Mouse (Mus musculus): ENCODE measurements at regions not wholly inside any gene's neighbourhood (a gene's known extent, or its start where the extent isn't known, plus 50 kb on each side); places are given as distances from the start of the nearest gene placed in this dataset.
"Not testable (repeated sequence)": the region's sequence is repeated elsewhere in the genome, so short reads cannot be mapped to it uniquely, and the experiment has no call there.

GRCm38 (mm10) chr14:59075845-59076745 lies 66.6 kb downstream of the 1700129C05Rik start:
- DNase-seq, result peak in 1 of 2 experiments; percentile 25

GRCm38 (mm10) chr14:59072323-59073039 lies 70.2 kb downstream of the 1700129C05Rik start:
- no peak for DNase-seq

GRCm38 (mm10) chr14:59070056-59070455 lies 72.6 kb downstream of the 1700129C05Rik start:
- no peak for DNase-seq

GRCm38 (mm10) chr14:59066456-59067220 lies 76.1 kb downstream of the 1700129C05Rik start:
- DNase-seq, result no peak

- DNase-seq, result no peak
These were observed 79.5 kb downstream of the 1700129C05Rik start for GRCm38 (mm10) chr14:59063221-59063620.

GRCm38 (mm10) chr14:59056832-59057231 lies 85.9 kb downstream of the 1700129C05Rik start:
- DNase-seq, result no peak

DNA sequence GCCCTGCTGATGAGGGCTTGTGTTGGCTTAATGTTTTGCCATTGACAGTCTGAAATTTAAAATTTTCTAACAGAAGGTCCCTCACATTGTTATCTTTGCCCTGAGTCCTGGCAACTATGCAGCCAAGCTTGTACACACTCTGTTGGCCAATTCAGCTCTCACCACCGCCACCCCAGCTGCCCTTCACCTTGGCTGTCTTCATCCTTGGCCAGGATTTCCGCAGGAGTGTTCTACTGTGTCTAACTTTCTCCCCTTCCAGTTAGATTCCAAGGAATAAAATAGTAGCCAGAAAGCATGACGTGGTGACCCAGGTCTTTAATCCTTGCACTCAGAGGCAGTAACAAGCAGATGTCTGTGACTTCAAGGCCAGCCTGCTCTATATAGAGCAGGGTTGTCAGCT lies 87.4 kb downstream of the 1700129C05Rik start:
- DNase-seq, result no peak

- no peak for DNase-seq
These were observed 90.3 kb downstream of the 1700129C05Rik start for GRCm38 (mm10) chr14:59052421-59052820.

DNA sequence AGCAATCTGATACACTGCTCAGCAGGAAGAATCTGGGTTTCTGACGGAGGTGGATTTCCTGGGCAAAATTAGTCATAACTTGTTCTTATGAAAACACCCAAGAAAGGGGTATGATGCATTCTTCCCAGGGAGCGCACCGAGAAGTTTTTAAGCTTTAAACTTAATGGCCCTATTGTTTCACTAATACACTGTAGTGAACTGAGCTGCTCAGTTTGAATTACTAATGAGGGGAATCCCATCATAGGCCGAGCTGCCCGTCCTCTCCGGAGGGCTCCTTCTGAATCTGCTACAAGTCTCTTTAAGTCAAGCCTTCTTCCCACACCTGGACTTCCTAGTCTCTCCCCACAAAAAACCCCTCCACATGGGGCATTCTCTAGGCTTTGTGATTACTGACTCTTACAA lies 91.2 kb downstream of the 1700129C05Rik start:
- DNase-seq, result no peak

GRCm38 (mm10) chr14:59045687-59046086 lies 97.0 kb downstream of the 1700129C05Rik start:
- no peak for DNase-seq

DNA sequence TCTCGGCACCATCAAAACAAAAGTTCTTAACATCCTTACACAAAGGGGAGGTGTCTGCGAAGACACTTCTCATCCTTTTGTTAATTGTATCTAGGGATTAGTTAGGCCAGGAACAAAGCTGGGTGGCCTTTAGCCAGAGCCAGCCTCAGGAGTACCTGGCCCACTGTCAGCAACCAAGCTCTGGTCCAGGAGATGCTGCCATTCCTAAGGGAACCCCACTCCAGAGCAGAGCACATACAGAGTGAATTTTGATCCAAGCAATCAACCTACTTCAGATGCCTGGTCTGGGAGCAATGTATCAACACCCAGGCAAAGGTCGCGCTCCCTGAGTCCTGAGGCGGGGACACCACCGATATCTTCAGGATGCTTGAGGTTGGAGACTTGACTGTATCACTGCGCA lies 97.5 kb downstream of the 1700129C05Rik start:
- no peak for DNase-seq

DNA sequence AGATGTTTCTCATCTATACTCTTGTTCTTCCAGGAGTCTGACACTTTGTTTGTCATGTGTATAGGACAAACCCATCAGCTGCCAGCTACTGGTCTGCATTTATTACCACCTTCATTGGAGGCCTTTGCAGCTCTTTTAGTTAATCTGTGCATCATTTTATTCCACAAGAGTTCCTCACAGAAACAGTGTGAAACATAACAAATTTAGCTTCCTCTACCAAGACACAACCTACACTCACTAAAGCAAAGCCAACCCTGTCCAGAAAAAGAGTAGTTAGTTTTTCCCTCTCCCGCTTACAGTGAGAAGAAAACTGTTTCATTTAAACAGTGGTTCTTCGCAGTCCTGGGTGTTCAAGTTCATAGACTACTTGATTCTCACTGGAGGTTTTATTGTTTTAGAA lies 100.5 kb downstream of the 1700129C05Rik start:
- DNase-seq, result no peak

DNA sequence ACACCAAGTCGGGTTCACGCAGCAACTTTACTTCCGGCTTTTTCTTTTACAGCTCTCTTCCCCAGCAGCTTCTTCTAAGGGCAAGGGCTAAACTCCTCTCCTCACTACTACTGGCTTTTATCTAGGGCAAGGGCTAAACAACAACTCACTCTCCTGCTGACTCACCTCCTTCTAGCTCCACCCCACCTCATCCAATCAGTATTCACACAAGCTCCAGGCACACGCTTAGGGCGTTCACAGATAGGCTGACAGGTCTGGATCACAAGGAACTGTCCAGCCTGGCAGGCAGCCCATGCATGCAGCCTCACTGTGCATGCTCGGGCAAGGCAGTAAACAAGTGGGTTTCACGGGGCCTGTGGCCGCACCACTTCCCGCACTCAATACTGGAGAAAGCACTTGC lies 116.9 kb downstream of the 1700129C05Rik start:
- not testable (repeated sequence) for DNase-seq

DNA sequence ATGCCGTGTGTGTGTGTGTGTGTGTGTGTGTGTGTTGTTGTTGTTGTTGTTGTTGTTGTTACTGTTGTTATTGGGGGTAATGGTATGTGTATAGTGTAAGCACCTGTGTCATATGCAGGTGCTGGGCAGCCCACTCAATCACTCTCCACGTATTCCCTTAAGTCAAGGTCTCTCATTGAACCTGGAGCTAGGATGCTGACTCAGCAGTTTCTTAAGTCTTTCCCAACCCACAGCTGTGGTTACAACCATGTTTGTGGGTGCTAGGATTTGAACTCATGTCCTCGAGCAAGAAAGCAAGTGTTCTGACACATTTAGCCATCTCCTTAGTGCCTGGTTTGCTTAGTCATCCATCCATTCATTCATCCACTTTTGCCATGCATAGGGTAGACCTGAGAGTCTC lies 133.2 kb downstream of the 1700129C05Rik start:
- no peak for DNase-seq

- peak; percentile 22 to 52 for DNase-seq
These were observed 143.5 kb downstream of the 1700129C05Rik start for GRCm38 (mm10) chr14:58999106-58999778.

GRCm38 (mm10) chr14:58994994-58995393 lies 147.7 kb downstream of the 1700129C05Rik start:
- no peak for DNase-seq

DNA sequence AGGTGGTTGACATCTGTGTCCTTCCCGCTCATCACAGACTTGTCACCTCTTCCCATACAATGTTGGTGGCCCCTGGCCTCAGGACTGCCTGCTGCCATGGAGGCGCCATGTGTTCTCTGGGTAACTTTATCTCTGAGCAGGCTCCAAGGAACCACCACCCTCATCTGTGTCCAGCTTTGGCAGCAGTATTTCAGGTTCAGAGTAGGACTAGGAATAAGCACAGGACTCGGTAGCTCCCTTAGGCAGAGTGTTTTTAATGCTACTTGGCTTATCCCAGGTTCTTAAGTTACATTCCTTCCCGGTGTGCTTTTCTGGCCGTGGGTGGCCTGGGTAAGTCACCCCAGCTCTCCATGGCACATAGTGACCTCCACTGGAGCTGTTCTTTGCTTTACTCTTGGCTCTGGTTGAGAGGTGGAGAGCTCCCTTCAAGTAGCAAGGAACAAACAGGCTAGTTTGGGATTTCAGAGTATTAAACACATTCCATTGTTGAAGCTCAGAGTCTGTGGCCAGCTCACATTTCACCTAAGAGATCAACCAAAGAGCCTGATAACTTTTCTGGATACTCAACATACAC lies 153.0 kb downstream of the 1700129C05Rik start:
- DNase-seq, result peak in 1 of 2 experiments; percentile 32

GRCm38 (mm10) chr14:58987688-58988087 lies 155.0 kb downstream of the 1700129C05Rik start:
- no peak for DNase-seq

DNA sequence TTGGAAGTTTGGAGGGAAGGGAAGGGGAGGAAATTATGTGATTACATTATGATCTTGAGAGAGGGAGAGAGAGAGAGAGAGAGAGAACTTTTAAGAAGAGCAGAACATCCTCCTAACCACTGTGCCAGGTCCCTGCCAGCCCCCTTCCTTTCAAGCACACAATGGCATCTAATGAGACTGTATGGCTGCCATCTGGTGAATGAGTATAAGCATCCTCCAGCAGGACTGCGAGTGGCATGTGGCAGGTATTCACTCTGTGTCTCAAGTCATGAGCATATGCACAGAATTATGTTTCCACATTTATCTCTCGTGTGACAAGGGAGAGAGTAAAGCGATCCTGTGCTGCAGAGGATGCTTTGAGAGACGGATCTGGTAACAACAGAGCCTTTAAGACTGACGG lies 156.9 kb downstream of the 1700129C05Rik start:
- DNase-seq, result no peak

DNA sequence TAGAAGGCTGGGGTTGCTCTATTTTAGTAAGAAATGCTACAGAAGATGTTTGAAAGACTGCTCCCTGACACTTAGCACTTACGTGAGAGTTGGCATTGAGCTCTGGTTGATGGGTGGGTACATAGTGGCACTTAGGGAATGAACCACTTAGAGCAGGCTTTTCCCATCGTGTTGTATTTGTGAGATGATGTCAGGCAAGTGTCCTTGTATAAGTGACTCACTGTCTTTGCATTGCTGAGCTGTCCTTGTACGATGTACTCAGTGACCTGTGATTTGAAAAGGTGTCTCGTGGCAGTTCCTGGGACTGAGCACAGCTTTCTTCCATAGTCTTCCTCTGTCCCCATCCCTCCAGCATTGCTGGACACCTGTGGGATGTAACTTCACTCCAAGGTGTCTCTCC lies 165.9 kb downstream of the 1700129C05Rik start:
- DNase-seq, result no peak

DNA sequence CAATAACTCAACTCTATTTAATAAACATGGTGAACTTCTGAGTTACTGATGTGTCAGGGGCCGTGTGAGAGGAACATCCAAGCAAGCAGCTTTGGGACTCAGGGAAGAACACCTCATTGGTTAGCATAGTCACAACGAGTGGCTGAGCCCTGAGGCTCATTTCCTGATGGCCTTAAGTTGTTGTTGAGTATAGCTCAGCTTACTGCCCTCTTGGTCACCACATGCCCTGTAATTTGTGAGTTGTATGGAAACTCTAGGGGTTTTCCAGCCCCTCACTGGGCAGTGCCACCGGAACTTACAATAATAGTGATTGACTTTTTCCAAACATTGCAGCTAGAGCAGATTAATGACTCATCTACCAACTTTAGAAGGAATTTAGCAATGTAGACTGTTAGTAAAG lies 173.4 kb downstream of the 1700129C05Rik start:
- no peak for DNase-seq

- DNase-seq, result no peak
These were observed 174.7 kb downstream of the 1700129C05Rik start for GRCm38 (mm10) chr14:58967975-58968374.

All from lung, postnatal 4 days (tissue).